Mouse (Mus musculus): Measurements from ENCODE around the gene Ivd. TPM values are rescaled to one million over a fixed set of nuclear protein-coding genes. Genes with fewer than 3 reads are reported as not detected.

The Ivd gene
- polyA plus RNA-seq, 1 experiment, result 83.0 TPM

DNA sequence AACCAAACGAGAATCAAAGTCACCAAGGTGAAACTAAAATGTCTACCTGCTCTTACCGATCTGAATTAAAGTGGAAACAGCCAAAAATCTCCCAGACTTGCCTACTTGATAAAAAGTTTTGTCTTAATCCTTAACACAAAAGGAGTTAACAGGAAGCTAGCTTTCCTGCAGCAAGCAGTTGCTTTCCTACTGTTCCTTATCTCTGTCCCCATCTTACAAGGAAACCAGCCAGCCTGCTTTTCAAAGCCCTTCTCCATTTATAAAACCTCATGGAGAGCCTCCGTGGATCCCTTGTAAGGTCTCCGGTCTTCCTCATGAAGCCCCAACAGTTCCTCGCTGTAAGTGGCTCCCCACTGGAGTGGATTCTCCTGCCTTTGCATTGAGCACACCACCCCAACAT, 23.4 kb upstream of the Ivd start:
- WGBS, result 38% methylated on average over 5 of the region's 5 CpGs

GRCm38 (mm10) chr2:118841186-118841585, 20.6 kb upstream of the Ivd start:
- no peak for TF ChIP-seq POLR2A (IDR thresholded peaks at IDR 0.05; ENCODE audit: insufficient read depth, low read depth, low read length)
- no peak for TF ChIP-seq CTCF (IDR thresholded peaks at IDR 0.05; ENCODE audit: insufficient read depth, low read depth, low read length)
- no peak overlapping the region for H3K4me3 ChIP-seq (ENCODE audit: insufficient read depth, low read depth, low read length)
- no peaks in the 10 kb centered on the region for H3K4me1 ChIP-seq (ENCODE audit: control insufficient read depth, insufficient read depth, low read length)
- 74% methylated on average over 5 of the region's 5 CpGs for WGBS
- no peak overlapping the region for H3K27ac ChIP-seq (ENCODE audit: insufficient read depth, low read depth, low read length)

More for the DNA sequence above, 23.4 kb upstream of the Ivd start:
- no peaks in the 10 kb centered on the region for H3K4me1 ChIP-seq (ENCODE audit: control insufficient read depth, insufficient read depth, low read length)
- H3K4me3 ChIP-seq (ENCODE audit: insufficient read depth, low read depth, low read length), result no peak overlapping the region
- H3K27ac ChIP-seq (ENCODE audit: insufficient read depth, low read depth, low read length), result no peak overlapping the region
- no peak for TF ChIP-seq CTCF (IDR thresholded peaks at IDR 0.05; ENCODE audit: insufficient read depth, low read depth, low read length)

GRCm38 (mm10) chr2:118841774-118842173, 20.0 kb upstream of the Ivd start:
- no peak for TF ChIP-seq CTCF (IDR thresholded peaks at IDR 0.05; ENCODE audit: insufficient read depth, low read depth, low read length)
- TF ChIP-seq POLR2A (IDR thresholded peaks at IDR 0.05; ENCODE audit: insufficient read depth, low read depth, low read length), result no peak
- 83% methylated on average over 4 of the region's 4 CpGs for WGBS
- H3K4me1 ChIP-seq (ENCODE audit: control insufficient read depth, insufficient read depth, low read length), result no peaks in the 10 kb centered on the region
- H3K27ac ChIP-seq (ENCODE audit: insufficient read depth, low read depth, low read length), result no peak overlapping the region
- no peak overlapping the region for H3K4me3 ChIP-seq (ENCODE audit: insufficient read depth, low read depth, low read length)

- no peak for TF ChIP-seq POLR2A (IDR thresholded peaks at IDR 0.05; ENCODE audit: insufficient read depth, low read depth, low read length)
- no peak for TF ChIP-seq CTCF (IDR thresholded peaks at IDR 0.05; ENCODE audit: insufficient read depth, low read depth, low read length)
- no peaks in the 10 kb centered on the region for H3K4me1 ChIP-seq (ENCODE audit: control insufficient read depth, insufficient read depth, low read length)
- H3K4me3 ChIP-seq (ENCODE audit: insufficient read depth, low read depth, low read length), result no peak overlapping the region
- 89% methylated on average over 3 of the region's 3 CpGs for WGBS
- no peak overlapping the region for H3K27ac ChIP-seq (ENCODE audit: insufficient read depth, low read depth, low read length)
Observed at GRCm38 (mm10) chr2:118844427-118844826, 17.3 kb upstream of the Ivd start.

GRCm38 (mm10) chr2:118846246-118846645, 15.5 kb upstream of the Ivd start:
- TF ChIP-seq CTCF (IDR thresholded peaks at IDR 0.05; ENCODE audit: insufficient read depth, low read depth, low read length) (no peak), POLR2A (IDR thresholded peaks at IDR 0.05; ENCODE audit: insufficient read depth, low read depth, low read length) (no peak)
- Histone ChIP-seq H3K27ac (ENCODE audit: insufficient read depth, low read depth, low read length) (no peak overlapping the region), H3K4me1 (ENCODE audit: control insufficient read depth, insufficient read depth, low read length) (no peaks in the 10 kb centered on the region), H3K4me3 (ENCODE audit: insufficient read depth, low read depth, low read length) (no peak overlapping the region)
- WGBS, result 55% methylated on average over 7 of the region's 7 CpGs

DNA sequence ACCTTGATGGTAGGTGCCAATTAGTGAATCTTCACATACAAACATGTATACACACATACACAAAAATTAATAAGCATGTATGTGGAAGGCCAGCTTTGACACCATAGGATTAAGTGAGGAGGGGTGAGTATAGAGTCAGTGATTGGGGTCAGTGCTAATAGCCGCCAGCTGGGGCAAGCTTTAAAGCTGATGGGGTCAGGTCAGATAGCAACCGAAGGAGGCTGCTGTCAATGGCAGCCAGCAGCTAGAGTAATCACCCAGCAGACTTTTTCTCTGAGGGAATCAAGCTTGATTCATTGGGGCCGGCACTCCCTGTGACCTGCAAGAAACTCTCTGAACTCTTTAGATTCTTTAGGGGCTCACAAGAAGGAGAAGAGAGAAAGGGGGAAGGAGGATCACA, 10.0 kb upstream of the Ivd start:
- Histone ChIP-seq H3K4me3 (ENCODE audit: insufficient read depth, low read depth, low read length) (no peak overlapping the region), H3K27ac (ENCODE audit: insufficient read depth, low read depth, low read length) (no peak overlapping the region), H3K4me1 (ENCODE audit: control insufficient read depth, insufficient read depth, low read length) (no peaks in the 10 kb centered on the region)
- TF ChIP-seq CTCF (IDR thresholded peaks at IDR 0.05; ENCODE audit: insufficient read depth, low read depth, low read length), result no peak
- no peak for TF ChIP-seq POLR2A (IDR thresholded peaks at IDR 0.05; ENCODE audit: insufficient read depth, low read depth, low read length)
- WGBS, result 67% methylated on average over 3 of the region's 3 CpGs

DNA sequence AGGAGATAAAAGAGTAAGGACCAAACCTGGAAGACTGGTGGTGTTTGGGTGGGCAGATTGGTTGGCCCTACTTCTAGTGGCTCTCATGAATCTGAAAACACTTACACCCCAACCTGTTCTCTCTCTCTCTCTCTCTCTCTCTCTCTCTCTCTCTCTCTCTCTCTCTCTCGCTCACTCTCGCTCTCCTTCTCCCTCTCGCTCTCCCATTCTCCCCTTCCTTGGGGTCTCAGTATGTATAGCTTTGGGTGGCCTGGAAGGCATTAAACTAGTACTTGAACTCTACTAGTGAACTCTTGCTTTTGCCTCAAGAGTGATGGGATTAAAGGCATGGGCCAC, 554 bp downstream of the Ivd start:
- TF ChIP-seq CTCF (IDR thresholded peaks at IDR 0.05; ENCODE audit: insufficient read depth, low read depth, low read length), result no peak
- no peak for TF ChIP-seq POLR2A (IDR thresholded peaks at IDR 0.05; ENCODE audit: insufficient read depth, low read depth, low read length)
- no peaks in the 10 kb centered on the region; the same call in 1 of the 2 replicates for H3K4me1 ChIP-seq (ENCODE audit: control insufficient read depth, insufficient read depth, low read length)
- peak overlapping the region; percentile 28; the same call in 1 of the 2 replicates for H3K27ac ChIP-seq (ENCODE audit: insufficient read depth, low read depth, low read length)
- H3K4me3 ChIP-seq (ENCODE audit: insufficient read depth, low read depth, low read length), result peak overlapping the region; percentile 72
- 18% methylated on average over 3 of the region's 3 CpGs for WGBS

DNA sequence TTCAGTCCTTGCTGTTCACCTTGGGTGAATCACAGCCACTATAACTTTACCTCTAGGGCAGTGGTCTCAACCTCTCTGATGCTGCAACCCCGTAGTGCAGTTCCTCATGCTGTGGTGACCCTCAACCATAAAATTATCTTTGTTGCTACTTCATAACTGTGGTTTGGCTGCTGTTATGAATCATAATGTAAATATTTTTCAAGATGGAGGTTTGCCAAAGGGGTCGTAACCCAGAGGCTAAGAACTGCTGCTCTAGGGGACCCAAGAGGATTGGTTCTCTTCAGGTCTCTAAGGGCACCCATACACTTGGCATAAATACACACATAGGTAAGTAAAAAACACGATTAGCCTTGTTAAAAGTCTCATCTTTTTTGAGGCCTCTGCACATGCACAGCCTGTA, 8.8 kb downstream of the Ivd start:
- 91% methylated on average over 3 of the region's 3 CpGs for WGBS
- Histone ChIP-seq H3K4me1 (ENCODE audit: control insufficient read depth, insufficient read depth, low read length) (no peaks in the 10 kb centered on the region; the same call in 1 of the 2 replicates), H3K27ac (ENCODE audit: insufficient read depth, low read depth, low read length) (no peak overlapping the region), H3K4me3 (ENCODE audit: insufficient read depth, low read depth, low read length) (no peak overlapping the region)
- no peak for TF ChIP-seq POLR2A (IDR thresholded peaks at IDR 0.05; ENCODE audit: insufficient read depth, low read depth, low read length)

DNA sequence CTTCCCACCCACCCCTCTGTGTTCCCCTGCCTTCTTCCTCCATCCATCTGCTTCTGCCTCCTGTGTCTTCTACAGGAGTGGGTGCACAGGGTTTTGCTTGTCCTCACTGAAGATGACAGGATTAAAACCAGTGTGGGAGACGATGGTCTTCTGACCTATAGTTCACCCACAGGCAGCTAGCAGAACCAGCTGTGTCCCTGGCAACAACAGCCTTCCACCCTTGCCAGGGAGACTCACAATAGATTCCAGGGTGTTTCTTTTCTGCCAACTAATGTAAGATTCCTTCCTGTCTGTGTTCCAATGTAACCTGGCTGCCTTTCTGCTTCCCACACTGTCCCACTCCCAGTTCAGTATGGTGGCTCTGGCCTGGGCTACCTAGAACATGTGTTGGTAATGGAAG, 9.3 kb downstream of the Ivd start:
- 29% methylated on average over 1 of the region's 1 CpGs for WGBS
- Histone ChIP-seq H3K27ac (ENCODE audit: insufficient read depth, low read depth, low read length) (no peak overlapping the region), H3K4me1 (ENCODE audit: control insufficient read depth, insufficient read depth, low read length) (no peaks in the 10 kb centered on the region), H3K4me3 (ENCODE audit: insufficient read depth, low read depth, low read length) (no peak overlapping the region)
- TF ChIP-seq CTCF (IDR thresholded peaks at IDR 0.05; ENCODE audit: insufficient read depth, low read depth, low read length), result no peak

DNA sequence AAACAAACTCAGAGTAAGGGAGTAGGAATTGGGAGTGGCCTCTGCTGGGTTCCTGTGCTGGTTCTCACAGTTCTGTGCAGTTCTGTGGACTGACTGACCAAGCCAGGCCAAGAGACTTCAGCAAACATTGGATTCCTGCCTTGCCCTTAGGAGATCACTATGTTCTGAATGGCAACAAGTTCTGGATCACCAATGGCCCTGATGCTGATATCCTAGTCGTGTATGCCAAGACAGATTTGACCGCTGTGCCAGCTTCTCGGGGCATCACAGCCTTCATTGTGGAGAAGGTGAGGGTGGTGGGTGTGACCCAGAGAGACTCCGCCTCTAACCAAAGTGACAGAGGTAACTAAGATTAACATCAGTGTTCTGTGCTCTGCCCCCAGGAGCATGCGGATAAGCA, 11.3 kb downstream of the Ivd start:
- 89% methylated on average over 5 of the region's 5 CpGs for WGBS
- H3K27ac ChIP-seq (ENCODE audit: insufficient read depth, low read depth, low read length), result no peak overlapping the region
- TF ChIP-seq POLR2A (IDR thresholded peaks at IDR 0.05; ENCODE audit: insufficient read depth, low read depth, low read length) (no peak), CTCF (IDR thresholded peaks at IDR 0.05; ENCODE audit: insufficient read depth, low read depth, low read length) (no peak)
- no peak overlapping the region for H3K4me3 ChIP-seq (ENCODE audit: insufficient read depth, low read depth, low read length)
- H3K4me1 ChIP-seq (ENCODE audit: control insufficient read depth, insufficient read depth, low read length), result no peaks in the 10 kb centered on the region

All from olfactory bulb, adult 2 months (tissue).